Mouse (Mus musculus): ENCODE measurements around the gene Ctf2. TPM values are rescaled to one million over a fixed set of nuclear protein-coding genes. Genes with fewer than 3 reads are reported as not detected.

The Ctf2 gene
- polyA plus RNA-seq, 1 experiment from 2014 or later = 0.12 TPM

DNA sequence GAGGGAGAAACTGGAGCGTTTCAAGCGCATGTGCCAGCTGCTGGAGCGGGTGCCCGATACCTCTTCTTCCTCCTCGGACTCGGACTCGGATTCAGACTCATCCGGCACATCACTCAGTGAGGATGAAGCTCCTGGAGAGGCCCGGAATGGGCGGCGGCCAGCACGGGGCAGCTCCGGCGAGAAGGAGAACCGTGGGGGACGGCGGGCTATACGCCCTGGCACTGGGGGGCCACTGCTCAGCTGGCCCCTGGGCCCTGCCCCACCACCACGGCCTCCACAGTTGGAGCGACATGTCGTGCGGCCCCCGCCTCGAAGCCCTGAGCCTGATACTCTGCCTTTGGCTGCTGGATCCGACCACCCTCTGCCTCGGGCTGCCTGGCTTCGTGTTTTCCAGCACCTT, 20.1 kb upstream of the Ctf2 start:
- peaks cover 37% of the 10 kb centered on the region for H3K4me1 ChIP-seq
- 96% methylated on average over 27 of the region's 27 CpGs for WGBS

DNA sequence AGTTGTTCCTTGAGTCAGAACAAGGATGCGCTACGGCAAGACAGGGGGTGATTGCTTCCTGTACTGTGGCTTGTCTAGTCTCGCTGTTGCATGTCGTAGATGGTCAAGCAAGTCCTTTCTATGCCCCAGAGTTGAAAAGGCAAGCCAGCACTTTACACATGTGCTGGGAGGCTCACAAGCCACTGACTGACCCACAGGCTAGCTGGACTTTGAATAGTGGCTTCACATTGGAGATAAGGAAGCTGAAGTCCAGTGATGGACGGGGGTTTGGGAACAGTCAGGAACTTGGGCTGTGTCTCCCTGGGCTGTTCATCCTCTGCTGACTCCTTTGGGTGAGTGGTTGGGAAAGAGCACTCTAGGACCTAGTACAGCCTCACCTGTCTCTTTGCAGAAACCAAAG, 19.7 kb upstream of the Ctf2 start:
- no peak overlapping the region for H3K4me3 ChIP-seq
- H3K36me3 ChIP-seq (replicated peaks) = peaks cover 45% of the 10 kb centered on the region
- H3K9me3 ChIP-seq = no peaks in the 10 kb centered on the region
- no peak overlapping the region for H3K4me2 ChIP-seq
- ATAC-seq (replicated peaks) = no peak
- WGBS = 94% methylated on average over 5 of the region's 5 CpGs
- no peak overlapping the region for H3K27ac ChIP-seq
- peaks cover 35% of the 10 kb centered on the region for H3K4me1 ChIP-seq
- no peak overlapping the region for H3K9ac ChIP-seq
- H3K27me3 ChIP-seq (replicated peaks) = no peaks in the 10 kb centered on the region

More for the DNA sequence above, 20.1 kb upstream of the Ctf2 start:
- H3K9me3 ChIP-seq = no peaks in the 10 kb centered on the region
- H3K27ac ChIP-seq = no peak overlapping the region
- H3K4me2 ChIP-seq = no peak overlapping the region
- H3K4me3 ChIP-seq = no peak overlapping the region
- H3K36me3 ChIP-seq (replicated peaks) = peaks cover 47% of the 10 kb centered on the region
- H3K27me3 ChIP-seq (replicated peaks) = no peaks in the 10 kb centered on the region
- H3K9ac ChIP-seq = peak overlapping the region; percentile 16; the same call in 1 of the 2 replicates
- ATAC-seq (replicated peaks) = no peak

DNA sequence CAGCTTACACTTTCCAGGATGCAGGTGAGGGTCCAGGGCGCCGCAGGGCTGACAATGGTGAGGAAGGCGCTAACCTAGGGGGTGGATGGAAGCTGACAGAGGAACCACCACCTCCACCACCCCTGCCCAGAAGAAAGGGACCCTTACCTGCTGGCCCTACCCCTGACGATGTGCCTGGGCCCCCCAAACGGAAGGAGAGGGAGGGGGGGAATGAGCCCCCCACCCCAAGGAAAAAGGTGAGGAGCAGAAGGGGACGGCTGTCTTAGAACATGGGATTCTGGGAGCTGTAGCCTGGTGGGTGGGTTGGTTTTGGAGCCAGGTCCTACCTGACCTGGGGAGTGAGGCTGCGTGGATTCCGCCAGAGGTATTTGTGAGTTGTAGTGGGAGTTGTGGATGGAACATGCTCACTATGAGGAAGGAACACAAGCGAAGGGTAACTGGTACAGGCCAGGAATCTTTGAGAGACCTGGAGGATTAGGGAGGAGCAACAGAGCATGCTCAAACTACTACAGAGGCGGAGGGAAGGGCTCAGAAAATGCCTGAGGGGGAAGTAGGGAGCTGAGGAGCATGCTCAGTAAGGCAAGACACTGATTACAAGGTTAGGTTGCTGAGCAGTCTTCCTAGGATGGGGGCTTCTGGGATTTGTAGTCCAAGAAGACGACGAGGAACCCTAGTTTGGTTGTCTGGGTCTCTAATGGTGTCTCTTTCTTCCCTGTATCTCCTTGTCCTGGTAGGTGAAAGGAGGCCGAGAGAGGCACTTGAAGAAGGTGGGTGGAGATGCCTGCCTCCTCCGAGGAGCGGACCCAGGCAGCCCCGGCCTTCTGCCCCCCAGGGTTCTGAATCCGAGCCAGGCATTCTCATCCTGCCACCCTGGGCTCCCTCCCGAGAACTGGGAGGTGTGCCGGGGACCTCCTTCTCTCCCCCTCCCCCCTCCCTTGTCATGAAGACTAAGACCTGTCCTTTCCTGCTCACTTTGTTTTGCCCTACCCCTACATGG, 18.5 kb upstream of the Ctf2 start:
- WGBS = 87% methylated on average over 19 of the region's 19 CpGs

DNA sequence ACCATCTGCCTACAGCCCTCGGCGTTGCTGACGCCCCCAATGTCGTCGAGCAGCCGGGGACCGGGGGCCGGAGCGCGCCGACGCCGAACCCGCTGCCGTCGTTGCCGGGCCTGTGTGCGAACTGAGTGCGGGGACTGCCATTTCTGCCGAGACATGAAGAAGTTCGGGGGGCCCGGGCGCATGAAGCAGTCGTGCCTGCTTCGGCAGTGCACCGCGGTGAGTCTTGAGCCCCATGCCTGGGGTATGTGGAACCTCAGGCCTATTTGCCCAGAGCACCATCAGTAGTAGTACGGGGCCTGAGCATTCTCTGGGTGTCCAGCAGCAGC, 16.2 kb upstream of the Ctf2 start:
- no peak overlapping the region for H3K27ac ChIP-seq

More for the DNA sequence above, 18.5 kb upstream of the Ctf2 start:
- Histone ChIP-seq H3K4me3 (no peak overlapping the region), H3K4me2 (no peak overlapping the region), H3K9me3 (no peaks in the 10 kb centered on the region), H3K36me3 (replicated peaks) (peaks cover 45% of the 10 kb centered on the region), H3K27me3 (replicated peaks) (no peaks in the 10 kb centered on the region), H3K4me1 (peaks cover 27% of the 10 kb centered on the region), H3K27ac (no peak overlapping the region), H3K9ac (no peak overlapping the region)
- no peak for ATAC-seq (replicated peaks)

DNA sequence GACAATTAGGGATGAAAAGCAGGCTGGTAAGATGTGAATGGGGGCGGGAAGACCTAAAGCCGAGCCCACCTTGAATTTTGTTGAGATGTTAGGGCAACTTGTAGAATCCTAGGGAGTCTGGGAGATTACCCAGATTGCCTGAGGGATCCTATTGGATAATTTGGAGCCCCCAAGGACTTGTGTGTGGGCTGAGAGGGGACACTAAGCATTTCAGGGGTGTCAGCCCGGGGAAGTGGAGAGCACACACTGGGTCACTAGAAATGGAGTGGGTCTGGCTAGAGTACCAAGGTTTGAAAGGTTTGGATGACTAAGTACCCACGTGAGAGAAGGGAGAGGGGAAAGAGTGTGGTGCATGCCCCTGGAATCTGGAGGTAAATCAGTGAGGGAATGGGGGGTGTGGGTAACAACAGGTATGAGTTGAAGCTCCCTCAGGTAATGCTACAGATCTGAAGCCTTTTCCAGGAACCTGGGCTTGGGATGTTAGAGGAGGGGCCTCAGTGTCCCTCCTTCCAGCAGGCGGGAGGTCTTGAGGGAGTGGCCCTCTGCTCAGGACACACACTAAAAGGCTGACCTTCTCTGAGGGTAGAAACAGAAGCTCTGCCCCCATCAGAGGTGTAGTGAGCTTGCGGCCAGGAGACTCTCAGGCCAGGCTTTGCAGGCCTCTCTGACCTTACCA, 15.7 kb upstream of the Ctf2 start:
- 38% methylated on average over 6 of the region's 6 CpGs for WGBS
- no peaks in the 10 kb centered on the region for H3K9me3 ChIP-seq
- peak overlapping the region; percentile 94 for H3K4me3 ChIP-seq
- H3K4me2 ChIP-seq = peak overlapping the region; percentile 71
- H3K4me1 ChIP-seq = peaks cover 25% of the 10 kb centered on the region
- H3K36me3 ChIP-seq (replicated peaks) = peaks cover 40% of the 10 kb centered on the region
- peak overlapping the region; percentile 92; the same call in 1 of the 2 replicates for H3K27ac ChIP-seq
- no peaks in the 10 kb centered on the region for H3K27me3 ChIP-seq (replicated peaks)
- H3K9ac ChIP-seq = peak overlapping the region; percentile 94
- ATAC-seq (replicated peaks) = no peak

More for the DNA sequence above, 16.2 kb upstream of the Ctf2 start:
- Histone ChIP-seq H3K36me3 (replicated peaks) (peaks cover 40% of the 10 kb centered on the region), H3K4me1 (peaks cover 30% of the 10 kb centered on the region), H3K27me3 (replicated peaks) (no peaks in the 10 kb centered on the region), H3K9ac (no peak overlapping the region), H3K4me3 (peak overlapping the region; percentile 94), H3K9me3 (no peaks in the 10 kb centered on the region), H3K4me2 (peak overlapping the region; percentile 71; the same call in 1 of the 2 replicates)
- 94% methylated on average over 28 of the region's 28 CpGs for WGBS
- no peak for ATAC-seq (replicated peaks)

DNA sequence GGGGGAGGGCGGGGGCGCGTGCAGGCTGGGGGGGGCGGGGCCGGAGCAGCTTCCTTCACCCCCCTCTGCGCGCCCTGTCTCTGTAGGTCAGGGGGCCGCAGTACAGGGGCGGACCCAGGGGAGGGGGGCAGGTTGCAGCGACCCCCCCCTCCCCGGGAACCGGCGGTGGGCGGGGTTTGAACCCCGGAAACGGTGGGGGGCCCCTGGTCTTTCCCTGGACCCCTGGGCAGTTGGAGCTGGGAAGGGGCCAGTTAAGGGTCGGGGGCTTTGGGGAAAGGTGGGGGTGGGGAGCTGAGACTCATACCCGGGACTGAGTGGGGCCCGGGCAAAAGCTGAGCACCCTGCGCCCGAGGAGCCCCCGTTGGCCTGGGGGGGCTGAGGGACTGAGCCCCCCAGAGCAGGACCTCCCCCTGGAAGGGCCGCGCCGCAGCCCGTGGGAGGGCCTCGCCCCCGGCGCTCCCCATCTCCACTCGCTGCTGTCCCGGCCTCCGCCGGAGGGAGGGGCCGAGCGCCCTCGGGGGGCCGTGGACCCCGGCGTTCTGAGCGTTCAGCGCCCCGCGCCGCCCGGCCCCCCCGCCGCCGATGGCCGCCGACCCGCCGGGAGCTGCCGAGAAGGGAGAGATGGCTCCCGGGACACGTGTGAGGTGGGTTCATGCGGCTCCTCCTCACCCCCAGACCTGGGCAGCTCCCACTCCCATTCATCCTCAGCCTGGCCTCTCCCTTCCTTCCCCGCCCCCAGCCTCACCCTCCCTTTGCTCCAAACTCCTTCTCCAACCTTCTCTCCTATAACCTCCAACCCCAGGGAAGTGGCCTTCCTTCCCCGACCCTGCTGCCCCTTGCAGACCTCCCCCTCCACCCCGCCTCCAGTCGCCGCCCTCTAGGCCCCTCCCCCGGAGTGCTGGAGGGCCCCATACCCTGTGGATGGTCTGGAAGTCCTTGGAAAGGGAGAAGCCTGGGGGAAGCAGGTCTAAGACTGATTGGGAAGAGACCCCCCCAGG, 14.8 kb upstream of the Ctf2 start:
- H3K4me2 ChIP-seq = peak overlapping the region; percentile 71
- peak overlapping the region; percentile 94 for H3K4me3 ChIP-seq
- no peaks in the 10 kb centered on the region for H3K9me3 ChIP-seq
- peaks cover 24% of the 10 kb centered on the region for H3K4me1 ChIP-seq
- peak overlapping the region; percentile 92 for H3K27ac ChIP-seq
- peak overlapping the region; percentile 94 for H3K9ac ChIP-seq
- under 1% methylated on average over 48 of the region's 62 CpGs for WGBS
- peaks cover 36% of the 10 kb centered on the region for H3K36me3 ChIP-seq (replicated peaks)
- no peak for ATAC-seq (replicated peaks)
- no peaks in the 10 kb centered on the region for H3K27me3 ChIP-seq (replicated peaks)

DNA sequence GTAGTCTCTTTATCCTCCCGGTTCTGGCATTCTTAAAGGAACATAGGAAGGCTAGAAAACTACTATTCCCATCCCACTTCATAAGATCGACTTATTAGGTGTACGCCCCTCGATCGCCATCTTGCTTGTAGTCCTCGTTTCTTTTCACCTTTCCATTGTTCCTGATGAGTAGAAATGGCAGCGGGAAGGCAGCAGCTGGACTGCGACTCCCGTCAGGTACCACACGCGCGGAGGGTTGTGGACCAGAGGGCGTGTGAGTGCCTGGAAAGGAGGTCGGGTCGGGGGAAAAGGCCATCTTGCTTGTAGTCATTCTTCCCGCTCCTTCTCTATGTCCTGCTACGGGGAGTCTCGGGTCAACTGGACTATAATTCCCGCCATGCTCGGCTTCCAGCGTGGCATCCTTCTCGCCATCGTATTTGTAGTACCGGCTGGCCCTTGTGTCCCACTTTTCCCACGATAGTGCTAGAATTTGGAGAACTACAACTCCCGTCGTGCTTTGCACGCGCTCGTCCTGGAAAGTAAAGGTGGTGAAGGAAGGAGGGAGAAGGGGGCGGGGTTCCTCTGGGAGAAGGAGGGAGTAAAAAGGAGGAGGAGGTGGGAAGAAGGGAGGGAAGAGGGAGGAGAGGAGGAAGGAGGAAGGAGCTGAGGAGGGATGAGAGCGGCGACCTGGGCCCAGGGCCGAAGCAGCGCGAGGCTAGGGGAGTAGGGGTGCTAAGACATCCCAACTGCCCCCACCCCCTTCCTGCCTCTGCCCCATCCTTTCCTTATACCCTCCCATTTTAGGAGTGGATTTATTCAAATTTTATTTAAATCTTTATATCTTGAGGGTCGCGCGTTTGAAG, 13.9 kb upstream of the Ctf2 start:
- Histone ChIP-seq H3K4me2 (peak overlapping the region; percentile 71), H3K27ac (peak overlapping the region; percentile 92), H3K27me3 (replicated peaks) (no peaks in the 10 kb centered on the region), H3K9ac (peak overlapping the region; percentile 94), H3K4me1 (peaks cover 24% of the 10 kb centered on the region), H3K4me3 (peak overlapping the region; percentile 94), H3K9me3 (no peaks in the 10 kb centered on the region), H3K36me3 (replicated peaks) (peaks cover 26% of the 10 kb centered on the region)
- peak; percentile 94 for ATAC-seq (replicated peaks)
- WGBS = under 1% methylated on average over 39 of the region's 39 CpGs

DNA sequence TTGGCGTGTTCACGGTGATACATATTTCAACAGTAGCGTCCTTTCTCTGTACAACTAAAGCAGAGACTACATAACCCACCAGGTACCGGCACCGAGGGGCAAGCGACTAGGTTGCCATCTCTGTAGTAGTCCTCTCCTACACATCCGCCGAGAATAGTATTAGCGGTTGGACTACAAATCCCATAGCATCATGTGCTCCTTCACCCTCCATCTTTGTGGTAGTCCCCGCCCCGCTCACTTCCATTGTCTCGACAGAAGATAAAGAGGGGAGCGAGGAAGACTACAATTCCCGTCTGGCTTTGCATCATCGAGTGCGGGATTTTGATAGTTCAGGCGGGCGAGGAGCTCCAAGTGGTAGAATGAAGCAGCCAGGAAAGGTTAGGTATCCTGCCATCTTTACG, 13.3 kb upstream of the Ctf2 start:
- H3K36me3 ChIP-seq (replicated peaks) = peaks cover 21% of the 10 kb centered on the region

DNA sequence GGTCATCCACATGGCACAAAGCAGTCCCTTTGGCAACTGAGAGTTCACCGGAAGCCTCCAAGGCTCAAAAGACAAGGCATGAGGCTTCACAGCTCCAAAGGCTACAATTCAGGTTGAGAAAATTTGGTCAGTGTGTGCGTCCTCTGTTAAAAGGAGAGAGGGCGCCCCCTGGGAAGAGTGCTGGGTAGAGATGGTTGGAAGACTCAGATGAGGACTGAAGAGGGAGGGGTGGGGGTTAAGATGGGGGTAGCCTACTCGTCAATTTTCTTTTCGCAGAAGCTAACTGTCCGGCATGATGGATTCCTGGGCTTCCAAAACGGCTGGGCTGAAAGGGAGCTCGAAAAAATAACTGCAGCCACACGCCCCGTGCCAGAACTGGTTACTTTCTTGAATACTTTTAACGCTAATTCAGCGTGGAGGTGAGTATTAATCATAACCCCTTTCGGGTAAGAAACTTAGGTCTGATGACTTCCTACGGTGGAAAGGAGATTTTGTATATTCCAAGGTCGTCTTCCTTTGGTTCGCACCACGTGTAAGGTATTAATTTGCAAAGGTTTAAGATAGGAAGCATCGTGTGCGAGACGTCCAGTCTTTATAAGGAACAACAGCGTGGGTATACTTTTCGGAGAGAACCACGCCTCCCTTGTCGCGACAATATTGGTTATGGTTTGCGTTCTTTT, 12.5 kb upstream of the Ctf2 start, which contains the start of gene Fbxl19:
Gene Fbxl19 (plus strand): TSS at position 178 of the 680 bp plus-strand sequence.
- Histone ChIP-seq H3K9ac (peak within 1 kb of the TSS; percentile 52), H3K27me3 (replicated peaks) (no peaks in the 10 kb centered on the region), H3K4me2 (peak within 1 kb of the TSS; percentile 71), H3K4me3 (peak within 1 kb of the TSS; percentile 94), H3K9me3 (no peaks in the 10 kb centered on the region), H3K36me3 (replicated peaks) (peaks cover 14% of the 10 kb centered on the region), H3K4me1 (peaks cover 24% of the 10 kb centered on the region), H3K27ac (peak within 1 kb of the TSS; percentile 92)
- no peak for ATAC-seq (replicated peaks)
- WGBS = 2% methylated on average over 26 of the region's 26 CpGs

More for the DNA sequence above, 13.3 kb upstream of the Ctf2 start:
- Histone ChIP-seq H3K9ac (peak overlapping the region; percentile 52), H3K27me3 (replicated peaks) (no peaks in the 10 kb centered on the region), H3K9me3 (no peaks in the 10 kb centered on the region), H3K4me3 (peak overlapping the region; percentile 94), H3K4me2 (peak overlapping the region; percentile 71), H3K27ac (peak overlapping the region; percentile 92), H3K4me1 (peaks cover 24% of the 10 kb centered on the region)
- under 1% methylated on average over 19 of the region's 19 CpGs for WGBS
- peak; percentile 92 for ATAC-seq (replicated peaks)

DNA sequence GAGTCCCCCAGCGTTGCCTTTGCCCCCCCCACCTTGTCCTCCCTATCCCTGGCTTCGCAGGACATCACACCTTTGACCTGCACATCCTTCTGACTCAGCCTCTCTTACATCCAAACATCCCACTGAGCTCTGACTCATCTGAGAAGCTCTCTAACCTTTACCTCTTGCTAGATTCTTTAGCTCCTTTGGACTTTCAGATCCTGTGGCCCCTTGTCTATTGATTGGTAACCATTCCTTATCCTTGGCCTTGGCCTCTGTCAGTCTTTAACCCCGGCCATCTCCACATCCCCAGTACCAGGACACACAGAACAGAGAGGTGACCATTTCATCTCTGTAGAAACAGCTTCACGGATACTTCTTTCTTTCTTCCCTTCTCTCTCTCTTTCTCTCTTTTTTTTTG, 1.8 kb downstream of the Ctf2 start:
- H3K27ac ChIP-seq = no peak overlapping the region
- no peak overlapping the region for H3K4me2 ChIP-seq
- WGBS = 67% methylated on average over 4 of the region's 4 CpGs

More for the DNA sequence above, 1.8 kb downstream of the Ctf2 start:
- no peak for ATAC-seq (replicated peaks)
- Histone ChIP-seq H3K9ac (no peak overlapping the region), H3K36me3 (replicated peaks) (no peaks in the 10 kb centered on the region), H3K9me3 (no peaks in the 10 kb centered on the region), H3K27me3 (replicated peaks) (no peaks in the 10 kb centered on the region), H3K4me1 (no peaks in the 10 kb centered on the region), H3K4me3 (no peak overlapping the region)
